Mouse (Mus musculus) cerebellum, postnatal 4 days (tissue): ENCODE measurements at regions not wholly inside any gene's neighbourhood (a gene's known extent, or its start where the extent isn't known, plus 50 kb on each side); places are given as distances from the start of the nearest gene placed in this dataset.
A peak's percentile ranks its signal among the peaks of the same experiment; 100 is the strongest.

Experiments
- DNase-seq, 2 experiments: peaks; one replicate each; pipeline ENCODE4 v3.0.0; 2022; ENCODE audit warnings: low spot score in 2 of 2, mixed read lengths in 1 of 2

- DNase-seq, result no peak
Observed at GRCm38 (mm10) chr9:46469521-46469920, 149.7 kb upstream of the 4931429L15Rik start.

- DNase-seq, result no peak
Observed at GRCm38 (mm10) chr9:46468306-46468705, 148.5 kb upstream of the 4931429L15Rik start.

GRCm38 (mm10) chr9:46467671-46468070, 147.9 kb upstream of the 4931429L15Rik start:
- DNase-seq, result no peak

GRCm38 (mm10) chr9:46462681-46463080, 142.9 kb upstream of the 4931429L15Rik start:
- no peak for DNase-seq

GRCm38 (mm10) chr9:46457945-46458344, 138.2 kb upstream of the 4931429L15Rik start:
- no peak for DNase-seq

GRCm38 (mm10) chr9:46454807-46455610, 135.2 kb upstream of the 4931429L15Rik start:
- DNase-seq, result no peak

GRCm38 (mm10) chr9:46443191-46444095, 123.7 kb upstream of the 4931429L15Rik start:
- DNase-seq, result peak in 1 of 2 experiments; percentile 13

GRCm38 (mm10) chr9:46442739-46443181, 123.0 kb upstream of the 4931429L15Rik start:
- DNase-seq, result peak in 1 of 2 experiments; percentile 25

- DNase-seq, result no peak
Observed at GRCm38 (mm10) chr9:46440226-46440625, 120.4 kb upstream of the 4931429L15Rik start.

GRCm38 (mm10) chr9:46434700-46435099, 114.9 kb upstream of the 4931429L15Rik start:
- DNase-seq, result peak in 1 of 2 experiments; percentile 35

- DNase-seq, result no peak
Observed at GRCm38 (mm10) chr9:46433716-46434115, 113.9 kb upstream of the 4931429L15Rik start.

- DNase-seq, result no peak
Observed at GRCm38 (mm10) chr9:46431053-46431452, 111.3 kb upstream of the 4931429L15Rik start.

GRCm38 (mm10) chr9:46423184-46423967, 103.6 kb upstream of the 4931429L15Rik start:
- DNase-seq, result no peak

GRCm38 (mm10) chr9:46421688-46422274, 102.0 kb upstream of the 4931429L15Rik start:
- no peak for DNase-seq

GRCm38 (mm10) chr9:46411686-46412085, 91.9 kb upstream of the 4931429L15Rik start:
- no peak for DNase-seq

- no peak for DNase-seq
Observed at GRCm38 (mm10) chr9:46408776-46409175, 89.0 kb upstream of the 4931429L15Rik start.

- DNase-seq, result no peak
Observed at GRCm38 (mm10) chr9:46406606-46407005, 86.8 kb upstream of the 4931429L15Rik start.

- DNase-seq, result no peak
Observed at GRCm38 (mm10) chr9:46396591-46396990, 76.8 kb upstream of the 4931429L15Rik start.

GRCm38 (mm10) chr9:46395156-46395765, 75.5 kb upstream of the 4931429L15Rik start:
- DNase-seq, result no peak

- no peak for DNase-seq
Observed at GRCm38 (mm10) chr9:46394239-46394638, 74.5 kb upstream of the 4931429L15Rik start.
